Mouse (Mus musculus): Measurements from ENCODE around the gene Dab2.

Gene Dab2

GRCm38 (mm10) chr15:6299554-6299953 lies at the start of gene Dab2:
Gene Dab2, plus strand, starts transcription at chr15:6299788.
- DNase-seq: no peak

- DNase-seq: no peak
These were observed 46.1 kb upstream of the Dab2 start for GRCm38 (mm10) chr15:6253471-6253870.

DNA sequence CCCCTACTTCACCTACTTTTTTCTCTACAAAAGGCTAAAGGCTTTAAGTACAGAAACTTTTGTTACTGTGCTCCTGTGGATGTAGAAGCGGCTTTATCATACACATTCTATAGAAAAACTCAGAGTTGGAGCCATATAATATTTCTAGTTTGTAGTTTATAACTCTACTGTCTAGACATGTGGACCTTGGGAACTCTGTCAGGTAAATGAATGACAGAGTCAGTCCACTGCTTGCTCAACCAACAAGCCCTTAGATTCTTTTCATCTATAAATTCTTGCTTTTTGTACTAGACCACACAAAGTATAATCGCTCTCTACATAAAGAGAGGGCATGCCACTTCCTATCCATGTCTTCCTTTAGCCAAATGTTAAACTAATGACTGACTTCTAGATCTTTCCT lies 45.2 kb upstream of the Dab2 start:
- DNase-seq: no peak

GRCm38 (mm10) chr15:6257049-6257448 lies 42.5 kb upstream of the Dab2 start:
- no peak for DNase-seq

DNA sequence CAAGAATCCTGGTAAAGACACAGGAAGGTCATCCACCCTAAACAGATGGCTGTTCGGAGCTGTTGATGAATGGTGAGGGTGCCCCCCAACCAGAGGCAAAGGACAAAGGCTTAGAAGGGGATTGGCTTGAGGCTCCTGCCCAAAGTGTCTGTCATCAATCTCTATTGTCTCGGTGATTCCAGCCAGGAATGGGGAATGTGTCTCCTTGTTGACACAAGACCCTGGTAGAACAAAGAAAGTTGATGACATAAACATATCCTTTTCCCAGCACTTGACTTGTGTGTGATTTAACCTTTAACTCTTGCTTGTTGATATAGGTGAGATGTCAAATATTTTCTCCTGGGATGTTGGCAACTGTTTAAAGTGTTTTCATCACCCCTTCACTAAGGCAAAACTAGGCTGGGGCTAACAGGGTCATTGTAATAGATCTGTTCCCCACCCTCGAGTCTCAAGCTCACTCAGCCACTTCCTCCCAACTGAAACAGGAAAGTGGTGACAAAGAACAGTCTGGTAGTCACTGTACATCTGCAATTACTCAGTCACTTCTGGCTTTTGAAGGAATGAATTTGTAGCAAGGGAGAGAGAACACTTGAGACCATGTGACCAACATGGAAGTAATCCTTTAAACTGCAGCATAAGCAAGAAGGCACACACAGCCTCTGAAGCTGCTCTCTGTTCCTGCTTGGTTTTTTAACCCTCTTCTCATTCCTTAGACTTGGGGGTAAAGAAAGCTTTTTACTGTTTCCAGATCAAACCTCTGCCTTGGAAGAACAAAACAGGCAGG lies 39.4 kb upstream of the Dab2 start:
- DNase-seq: peak; percentile 46

DNA sequence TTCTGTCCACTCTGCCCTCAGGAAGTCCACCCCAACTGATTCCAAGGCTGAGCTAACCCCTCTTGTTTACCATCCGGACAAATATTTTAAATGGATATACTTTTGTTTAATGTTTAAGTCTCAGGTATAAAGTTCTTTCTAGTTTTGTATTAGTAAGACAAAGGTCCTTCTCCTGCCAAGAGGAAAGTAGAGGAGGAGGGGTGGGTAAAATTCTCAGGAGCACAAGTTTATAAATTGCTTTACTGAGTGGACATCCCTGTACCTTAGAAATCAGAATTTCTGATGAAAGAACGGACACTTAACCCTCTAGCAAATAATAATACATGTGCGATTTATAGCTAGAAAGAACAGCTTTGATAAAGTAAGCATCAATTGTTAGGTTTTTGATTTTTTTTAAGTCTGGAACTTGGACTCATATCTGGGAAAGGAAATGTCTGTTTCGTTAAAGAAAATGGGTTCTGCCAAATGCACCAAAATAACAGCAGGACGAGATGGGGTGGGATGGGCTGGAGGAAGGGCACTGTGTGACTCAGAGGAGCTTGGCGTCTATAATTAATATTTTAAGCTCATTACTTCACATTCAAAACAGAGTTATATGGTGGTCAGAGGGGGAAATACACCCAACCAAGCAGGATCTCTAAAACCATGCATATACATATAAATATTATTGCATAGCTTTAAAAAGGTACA lies 38.7 kb upstream of the Dab2 start:
- DNase-seq: no peak

GRCm38 (mm10) chr15:6267147-6267758 lies 32.3 kb upstream of the Dab2 start:
- DNase-seq: no peak

DNA sequence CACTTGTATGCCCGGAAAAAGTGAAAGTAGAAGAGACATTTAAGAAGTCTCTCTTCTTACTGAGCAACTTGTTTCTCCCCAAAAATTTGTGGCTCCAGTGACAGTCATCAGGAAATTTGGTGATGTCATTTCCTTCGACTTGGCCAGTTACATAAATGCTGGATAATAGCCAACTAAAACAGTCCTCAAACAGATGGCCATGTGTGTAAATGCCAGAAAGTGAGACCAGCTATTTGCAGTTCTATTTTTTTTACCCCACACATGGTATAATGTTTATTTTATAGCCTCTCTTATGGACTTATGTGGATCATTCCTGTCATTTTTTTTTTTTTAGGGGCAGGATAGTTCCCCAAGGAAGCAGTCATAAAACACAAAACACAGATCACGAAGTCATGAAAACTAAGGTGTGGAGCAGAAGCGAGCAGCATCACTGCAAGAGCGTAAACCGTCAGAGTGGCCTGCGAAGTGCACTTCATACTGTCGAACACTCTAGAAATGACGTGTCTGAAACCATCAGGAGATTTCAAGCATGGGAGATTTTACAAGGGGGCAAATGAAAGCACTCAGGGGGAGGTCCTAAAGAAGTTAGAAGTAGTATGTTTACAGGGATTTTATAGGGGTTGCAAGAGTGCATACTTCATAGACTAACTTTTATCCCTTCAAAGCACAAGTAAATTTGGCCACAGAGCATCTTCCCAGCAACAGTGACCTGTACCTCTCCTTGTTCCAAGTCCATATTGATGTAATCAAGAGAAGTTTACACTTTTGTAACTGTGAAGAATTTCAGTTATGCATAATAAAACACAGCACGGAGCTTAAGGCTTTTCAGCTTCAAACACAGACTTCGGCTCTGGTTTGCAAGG lies 20.8 kb upstream of the Dab2 start:
- peak; percentile 37 for DNase-seq

- DNase-seq: peak; percentile 51
These were observed 19.6 kb upstream of the Dab2 start for GRCm38 (mm10) chr15:6280021-6280451.

DNA sequence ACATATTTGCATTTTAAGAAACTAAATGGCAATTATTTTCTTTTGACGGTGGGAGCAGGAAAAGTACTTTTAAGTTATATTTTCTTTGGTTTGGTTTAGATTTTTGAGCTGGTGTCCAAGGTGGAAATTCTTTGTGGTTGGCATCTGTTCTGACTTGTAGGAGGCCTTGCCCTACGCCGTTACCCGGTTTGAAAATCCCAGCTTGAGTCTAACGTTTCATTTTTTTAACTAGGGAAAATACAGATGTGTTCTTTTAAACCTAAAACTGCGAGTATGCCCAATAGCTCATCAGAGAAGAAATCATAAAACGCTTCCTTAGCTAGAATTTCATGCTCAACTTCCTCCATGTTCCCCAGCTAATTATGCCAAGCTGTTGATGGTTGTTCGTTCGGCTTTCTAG lies 16.3 kb upstream of the Dab2 start:
- no peak for DNase-seq

- no peak for DNase-seq
These were observed 3.5 kb upstream of the Dab2 start for GRCm38 (mm10) chr15:6296071-6296470.

DNA sequence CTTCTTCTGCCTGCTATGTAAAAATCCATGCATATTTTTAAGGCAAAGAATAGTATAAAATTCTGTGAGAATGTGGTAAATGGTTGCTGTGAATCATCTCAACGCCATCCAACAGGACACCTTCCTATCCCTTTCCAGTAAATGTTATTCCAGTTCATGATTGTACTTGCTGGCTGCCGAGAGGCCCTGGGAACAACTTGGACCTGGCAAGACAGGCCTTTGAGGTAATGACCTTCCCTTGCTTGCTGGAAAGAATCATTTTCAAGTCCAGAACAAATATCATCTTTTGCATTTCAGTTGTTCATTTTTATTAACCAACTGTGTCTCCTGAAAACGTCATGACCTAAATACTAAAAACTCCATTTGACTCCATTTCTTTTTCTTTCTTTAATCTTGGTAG lies 862 bp upstream of the Dab2 start:
- DNase-seq: no peak

DNA sequence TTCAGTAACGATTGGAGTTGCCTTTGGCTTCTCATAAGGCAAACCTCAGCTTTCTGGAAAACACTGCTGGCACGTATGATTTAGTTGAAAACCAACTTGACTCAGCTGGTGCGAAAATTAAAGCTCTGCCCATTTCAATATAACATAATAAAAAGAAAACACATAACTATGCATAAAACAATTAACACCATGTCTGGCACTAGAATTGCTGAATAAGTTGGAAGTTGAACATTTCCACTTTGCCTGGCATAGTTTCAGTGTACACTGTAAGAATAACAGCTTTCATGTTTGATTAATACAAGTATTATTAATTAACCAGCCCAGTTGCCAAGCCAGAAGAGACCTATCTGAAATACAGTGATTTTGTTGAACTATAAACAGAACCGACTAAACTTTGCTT lies 2.6 kb downstream of the Dab2 start:
- DNase-seq: no peak

GRCm38 (mm10) chr15:6303822-6304221 lies 4.2 kb downstream of the Dab2 start:
- DNase-seq: no peak

- no peak for DNase-seq
These were observed 10.0 kb downstream of the Dab2 start for GRCm38 (mm10) chr15:6309633-6310032.

- DNase-seq: no peak
These were observed 10.8 kb downstream of the Dab2 start for GRCm38 (mm10) chr15:6310417-6310816.

DNA sequence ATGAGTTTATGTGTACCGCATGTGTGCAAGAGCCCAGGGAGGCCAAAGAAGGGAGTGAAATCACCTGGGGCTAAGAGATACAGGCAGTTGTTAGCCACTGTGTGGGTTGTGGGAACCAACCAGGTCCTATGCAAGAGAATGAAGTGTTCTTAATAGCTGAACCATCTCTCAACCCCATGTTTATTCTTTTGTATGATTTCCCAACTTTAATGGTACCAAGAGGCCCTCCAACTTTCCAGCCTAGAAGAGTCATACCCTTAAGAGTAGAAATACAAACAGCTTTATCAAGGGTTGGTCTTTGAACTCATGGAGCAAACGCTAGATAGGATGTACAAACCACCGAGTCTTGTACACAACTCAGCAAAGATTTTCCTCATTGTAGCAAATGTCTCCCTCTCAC lies 12.8 kb downstream of the Dab2 start:
- no peak for DNase-seq

DNA sequence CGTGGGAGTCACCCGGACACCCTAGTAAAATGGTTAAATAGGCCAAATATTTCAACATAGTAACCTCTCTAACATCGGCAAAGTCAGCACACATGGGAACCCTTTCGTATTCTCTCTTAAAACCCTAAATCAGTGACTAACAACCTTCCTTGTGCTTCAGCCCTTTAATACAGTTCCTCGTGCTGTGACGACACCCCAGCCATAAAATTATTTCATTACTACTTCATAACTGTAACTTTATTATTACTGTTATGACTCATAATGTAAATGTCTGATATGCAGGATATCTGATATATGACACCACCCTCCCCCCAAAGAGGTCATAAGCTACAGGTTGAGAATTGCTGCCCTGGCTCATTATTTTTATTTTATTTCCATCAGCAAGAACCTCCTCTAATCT lies 19.8 kb downstream of the Dab2 start:
- DNase-seq: no peak

DNA sequence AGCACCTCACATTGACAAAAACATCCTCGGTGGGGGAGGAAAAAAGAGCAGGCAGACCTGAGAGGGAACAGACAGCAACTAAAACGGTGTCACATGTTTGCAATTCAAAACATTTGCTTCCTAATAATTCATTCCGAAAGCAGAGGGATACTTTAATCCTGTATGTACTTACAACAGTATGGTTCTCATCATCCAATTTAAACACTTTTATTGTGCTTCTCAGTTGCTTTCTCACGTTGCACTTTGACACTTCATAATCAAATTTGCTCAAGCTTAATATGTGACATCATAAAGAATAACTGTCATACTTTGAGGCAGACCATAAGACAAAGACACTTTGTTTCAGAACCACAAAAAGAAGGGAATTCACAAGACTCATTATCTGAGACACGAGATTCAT lies 20.9 kb downstream of the Dab2 start:
- DNase-seq: peak; percentile 9

- DNase-seq: peak; percentile 8
These were observed 21.7 kb downstream of the Dab2 start for GRCm38 (mm10) chr15:6321263-6321662.

DNA sequence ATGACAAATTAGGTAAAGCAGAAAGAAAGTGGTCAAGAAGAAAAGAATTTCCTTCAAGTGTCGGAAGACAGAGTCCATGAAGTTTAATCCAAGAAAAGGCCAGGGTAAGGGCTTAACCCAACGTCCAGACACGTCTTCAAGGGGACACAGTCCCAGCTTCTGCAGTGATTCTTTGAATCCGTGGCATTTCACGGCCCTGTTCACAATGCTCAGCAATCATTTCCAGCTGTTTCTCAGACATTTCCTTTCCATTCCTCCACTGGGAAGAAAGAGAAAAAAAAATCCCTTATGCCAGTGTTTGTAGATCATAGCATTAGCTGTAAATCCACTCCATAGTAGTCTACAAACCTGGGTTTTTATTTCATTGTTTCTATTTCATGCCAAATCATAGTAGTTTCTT lies 22.7 kb downstream of the Dab2 start:
- DNase-seq: peak; percentile 41

GRCm38 (mm10) chr15:6323577-6323976 lies 24.0 kb downstream of the Dab2 start:
- no peak for DNase-seq

DNA sequence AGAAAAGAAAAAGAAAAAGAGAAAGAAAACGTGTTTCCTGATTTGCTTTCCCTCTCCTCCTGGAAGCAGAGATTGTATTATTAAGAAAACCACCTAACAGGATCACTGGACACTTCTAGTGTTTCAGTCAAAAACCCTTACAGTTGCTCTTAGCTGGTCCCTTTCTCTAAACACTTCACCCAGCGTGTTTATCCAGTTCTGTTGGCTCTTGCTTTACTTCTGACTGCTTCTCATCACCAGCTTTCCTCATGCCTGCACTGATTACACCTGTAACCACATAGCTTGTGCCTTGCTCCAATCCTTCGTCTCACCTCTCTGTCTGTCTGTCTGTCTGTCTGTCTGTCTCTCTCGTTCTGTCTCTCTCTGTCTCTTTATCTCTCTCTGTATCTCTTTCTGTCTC lies 25.9 kb downstream of the Dab2 start:
- DNase-seq: no peak

All from embryo, embryonic 11 days (tissue).